Mouse (Mus musculus) stomach, postnatal 0 days (tissue): ENCODE results near the gene Rps17. TPM values are rescaled to one million over a fixed set of nuclear protein-coding genes. Genes with fewer than 3 reads are reported as not detected.

Experiments used
- ATAC-seq: fragments of 200-750 bp; cut with Nextera tagmentation; 2 replicates; pipeline ENCODE4 v1.8.0; 2017; ENCODE audit not compliant: low FRiP score, low TSS enrichment
- DNase-seq: peaks from one replicate; pipeline ENCODE4 v3.0.0-alpha.2; 2016; ENCODE audit warnings: low spot score
- H3K27ac ChIP-seq: fragments of 300-500 bp; sonication (generic); replicated peaks from 2 replicates; pipeline ENCODE4 v1.5.1; 2014; ENCODE audit warnings: mild to moderate bottlenecking, control low read depth
- H3K27me3 ChIP-seq: fragments of 300-500 bp; sonication (generic); 2 replicates; pipeline ENCODE4 v1.6.1; 2014; ENCODE audit warnings: low read length; ENCODE audit not compliant: control insufficient read depth, insufficient read depth
- H3K36me3 ChIP-seq: fragments of 300-500 bp; sonication (generic); 2 replicates; pipeline ENCODE4 v1.6.1; 2014; ENCODE audit warnings: low read length, mixed read lengths; ENCODE audit not compliant: control insufficient read depth, insufficient read depth
- H3K4me1 ChIP-seq: fragments of 300-500 bp; sonication (generic); replicated peaks from 2 replicates; pipeline ENCODE4 v1.6.1; 2014; ENCODE audit warnings: antibody characterized with exemption; ENCODE audit not compliant: control insufficient read depth, insufficient read depth
- H3K4me2 ChIP-seq: fragments of 300-500 bp; sonication (generic); replicated peaks from 2 replicates; pipeline ENCODE4 v1.6.1; 2014; ENCODE audit warnings: low read depth, mild to moderate bottlenecking, control low read depth, moderate library complexity
- H3K4me3 ChIP-seq: fragments of 300-500 bp; sonication (generic); 2 replicates; pipeline ENCODE4 v1.5.1; 2014; ENCODE audit warnings: low read depth, low read length, control low read depth
- H3K9ac ChIP-seq: fragments of 300-500 bp; sonication (generic); 2 replicates; pipeline ENCODE4 v1.6.1; 2014; ENCODE audit warnings: mild to moderate bottlenecking, low read length, control low read depth, mixed read lengths
- H3K9me3 ChIP-seq: fragments of 300-500 bp; sonication (generic); 2 replicates; pipeline ENCODE4 v1.6.1; 2016; ENCODE audit warnings: low read length; ENCODE audit not compliant: control insufficient read depth
- CTCF ChIP-seq: IDR thresholded peaks from 2 replicates; pipeline ENCODE4 v1.5.1; 2016; ENCODE audit warnings: antibody characterized with exemption, low read depth, mild to moderate bottlenecking, moderate library complexity
- EP300 ChIP-seq: optimal IDR thresholded peaks from 2 replicates; pipeline ENCODE3; 2016; ENCODE audit warnings: antibody characterized with exemption
- WGBS: fragments of 180-500 bp; shearing (Covaris S2); extraction: QIAGEN DNeasy Blood & Tissue Kit; methylation state at CpG from one replicate; pipeline ENCODE4 v1.1.7; 2014; 5-methylcytosine and 5-hydroxymethylcytosine counted together
- polyA plus RNA-seq: library from polyadenylated mRNA; unstranded; fragments of >200 nt; fragmentation: Nextera tagmentation; extraction: Ambion mirVana; gene quantifications from 2 replicates; pipeline ENCODE4 v1.2.1, GENCODE M21; 2015

The Rps17 gene
- polyA plus RNA-seq, 1 experiment from 2014 or later: 1,034 TPM

DNA sequence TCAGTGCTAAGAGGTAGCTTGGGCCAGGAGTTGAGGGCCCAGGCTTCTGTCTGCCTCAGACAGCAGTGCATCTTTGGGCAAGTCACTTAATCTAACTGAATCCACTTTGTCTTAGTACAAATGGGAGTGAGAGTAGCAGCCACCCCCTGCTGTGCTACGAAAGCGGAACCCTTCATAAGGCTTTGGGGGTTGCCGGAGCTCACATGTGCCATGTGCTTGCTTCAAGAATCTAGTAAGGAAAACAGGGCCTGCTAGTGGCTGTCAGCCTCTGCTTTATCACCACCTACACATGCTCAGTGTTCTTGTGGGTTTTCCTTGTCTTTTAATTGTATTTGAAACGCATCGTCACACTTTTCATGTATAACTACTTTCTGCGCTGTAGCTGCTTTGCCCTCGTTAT lies 43.7 kb downstream of the Rps17 start:
- ATAC-seq: no peak
- no peak overlapping the region for H3K9ac ChIP-seq
- no peaks in the 10 kb centered on the region for H3K4me1 ChIP-seq
- no peak overlapping the region for H3K4me3 ChIP-seq
- H3K27me3 ChIP-seq: no peaks in the 10 kb centered on the region
- no peaks in the 10 kb centered on the region for H3K9me3 ChIP-seq
- no peak for DNase-seq
- TF ChIP-seq EP300 (no peak), CTCF (no peak)
- no peaks in the 10 kb centered on the region for H3K36me3 ChIP-seq
- no peak overlapping the region for H3K4me2 ChIP-seq
- H3K27ac ChIP-seq: no peak overlapping the region
- 80% methylated on average over 7 of the region's 7 CpGs for WGBS

DNA sequence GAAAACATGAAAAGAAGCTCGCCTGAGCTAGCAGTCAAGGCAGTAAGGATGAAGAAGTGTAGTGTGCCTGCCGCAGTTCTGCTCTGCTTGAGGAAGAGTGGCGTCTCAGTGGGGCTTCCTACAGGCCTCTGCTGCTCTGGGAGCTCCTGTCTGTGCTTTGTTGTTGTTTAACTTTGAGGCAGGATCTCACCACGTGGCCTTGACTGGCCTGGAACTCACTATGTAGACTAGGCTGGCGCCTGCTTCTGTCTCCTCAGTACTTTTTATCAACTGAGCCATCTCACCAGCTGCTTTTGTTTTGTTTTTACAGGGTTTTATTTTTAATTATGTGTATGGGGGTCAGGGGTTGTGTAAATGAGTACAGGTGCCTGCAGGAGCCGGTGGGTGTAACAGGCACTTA lies 46.8 kb downstream of the Rps17 start:
- no peak overlapping the region for H3K4me2 ChIP-seq
- H3K4me3 ChIP-seq: no peak overlapping the region
- no peak overlapping the region for H3K27ac ChIP-seq
- no peaks in the 10 kb centered on the region for H3K36me3 ChIP-seq
- H3K4me1 ChIP-seq: no peaks in the 10 kb centered on the region
- no peak for TF ChIP-seq EP300
- H3K27me3 ChIP-seq: no peaks in the 10 kb centered on the region
- no peak for DNase-seq
- ATAC-seq: no peak
- H3K9me3 ChIP-seq: no peaks in the 10 kb centered on the region
- no peak overlapping the region for H3K9ac ChIP-seq
- WGBS: 36% methylated on average over 6 of the region's 6 CpGs

DNA sequence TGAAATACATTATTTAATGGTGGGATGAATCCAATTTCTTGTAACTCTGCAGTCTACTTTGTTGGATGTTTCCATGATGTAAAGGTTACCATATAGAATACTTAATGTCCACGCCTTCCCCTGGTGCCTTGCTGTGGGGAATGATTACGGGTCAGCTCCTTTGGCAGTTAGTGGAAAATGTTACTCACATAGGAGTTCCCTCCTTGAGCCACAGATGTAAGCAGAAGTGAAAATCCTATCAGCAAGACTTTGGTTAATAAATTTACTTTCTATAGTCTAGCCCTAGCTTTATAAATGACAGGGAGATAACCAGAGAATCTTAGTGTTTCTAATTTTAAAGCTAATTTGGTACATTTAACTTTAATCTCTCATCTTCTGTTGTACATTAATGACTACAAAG lies 49.9 kb downstream of the Rps17 start:
- H3K27ac ChIP-seq: no peak overlapping the region
- no peak for TF ChIP-seq EP300
- no peak for TF ChIP-seq CTCF
- no peak overlapping the region for H3K4me2 ChIP-seq
- H3K4me1 ChIP-seq: no peaks in the 10 kb centered on the region
- DNase-seq: no peak
- 86% methylated on average over 2 of the region's 2 CpGs for WGBS
- no peaks in the 10 kb centered on the region for H3K36me3 ChIP-seq
- no peak overlapping the region for H3K9ac ChIP-seq
- no peaks in the 10 kb centered on the region for H3K9me3 ChIP-seq
- H3K4me3 ChIP-seq: no peak overlapping the region
- ATAC-seq: no peak
- H3K27me3 ChIP-seq: no peaks in the 10 kb centered on the region

Other genes with a start within 250 kb of the Rps17 start
- gene Slc28a1, start 230.5 kb downstream of the Rps17 start, polyA plus RNA-seq: not detected in 2 replicates
- gene Pde8a, start 131.7 kb downstream of the Rps17 start, polyA plus RNA-seq: 4.9 and 5.0 TPM in 2 replicates
- 0.94 and 1.2 TPM in 2 replicates for gene Cpeb1, start 110.2 kb upstream of the Rps17 start, polyA plus RNA-seq
- 2.1 and 2.2 TPM in 2 replicates for gene Ap3b2, start 148.7 kb upstream of the Rps17 start, polyA plus RNA-seq
- not detected in 2 replicates for gene BC048679, start 153.0 kb upstream of the Rps17 start, polyA plus RNA-seq
- 0.06 and 0.11 TPM in 2 replicates for gene Fsd2, start 221.7 kb upstream of the Rps17 start, polyA plus RNA-seq
- 3.5 and 3.8 TPM in 2 replicates for gene Whamm, start 226.0 kb upstream of the Rps17 start, polyA plus RNA-seq